Mouse (Mus musculus) thymus, adult 2 months (tissue): Measurements from ENCODE around the gene Zfp367. TPM values are rescaled to one million over a fixed set of nuclear protein-coding genes. Genes with fewer than 3 reads are reported as not detected.

Source experiments
- DNase-seq: peaks from one replicate; pipeline ENCODE4 v3.0.0; 2021
- H3K27ac ChIP-seq: fragments of 200-500 bp; 2 replicates; pipeline ENCODE4 v1.5.1; 2012; ENCODE audit warnings: low read length, control low read depth; ENCODE audit not compliant: control insufficient read depth, insufficient read depth
- H3K27me3 ChIP-seq: fragments of 200-500 bp; 2 replicates; pipeline ENCODE4 v1.6.1; 2012; ENCODE audit warnings: mild to moderate bottlenecking, low read length, moderate library complexity, mixed read lengths; ENCODE audit not compliant: control insufficient read depth, insufficient read depth
- H3K36me3 ChIP-seq: fragments of 200-500 bp; 2 replicates; pipeline ENCODE4 v1.6.1; 2012; ENCODE audit warnings: mild to moderate bottlenecking, low read length, moderate library complexity; ENCODE audit not compliant: control insufficient read depth, insufficient read depth
- H3K4me1 ChIP-seq: fragments of 200-500 bp; replicated peaks from 2 replicates; pipeline ENCODE4 v1.6.1; 2012; ENCODE audit warnings: low read length; ENCODE audit not compliant: control insufficient read depth, insufficient read depth
- H3K4me3 ChIP-seq: fragments of 200-500 bp; 2 replicates; pipeline ENCODE4 v1.5.1; 2012; ENCODE audit warnings: mild to moderate bottlenecking, low read length, control low read depth, moderate library complexity; ENCODE audit not compliant: control insufficient read depth, insufficient read depth
- CTCF ChIP-seq: fragments of 200-500 bp; IDR thresholded peaks from 2 replicates; pipeline ENCODE4 v1.5.1; 2012; ENCODE audit warnings: mild to moderate bottlenecking, control low read depth, low read length, moderate library complexity, borderline replicate concordance; ENCODE audit not compliant: control insufficient read depth, poor library complexity, insufficient read depth; ENCODE audit errors: extremely low read depth
- POLR2A ChIP-seq: fragments of 200-500 bp; IDR thresholded peaks from 2 replicates; pipeline ENCODE4 v1.6.1; 2012; ENCODE audit warnings: mild to moderate bottlenecking, low read length, control low read depth, moderate library complexity; ENCODE audit not compliant: control insufficient read depth, poor library complexity, insufficient read depth; ENCODE audit errors: extremely low read depth
- WGBS: fragments of 180-500 bp; shearing (Covaris S2); methylation state at CpG from one replicate; pipeline ENCODE4 v1.1.7; 2018; 5-methylcytosine and 5-hydroxymethylcytosine counted together
- polyA plus RNA-seq: library from polyadenylated mRNA; depleted of rRNA; stranded (reverse); fragments of >200 nt; gene quantifications from 2 replicates; pipeline ENCODE4 v1.2.3, GENCODE M21; 2012

Zfp367 gene
- polyA plus RNA-seq, 1 experiment, result 13.3 TPM

- H3K4me1 ChIP-seq, result no peaks in the 10 kb centered on the region
- DNase-seq, result no peak
- TF ChIP-seq POLR2A (no peak), CTCF (no peak)
- WGBS, result 89% methylated on average over 7 of the region's 7 CpGs
- H3K4me3 ChIP-seq, result no peak overlapping the region
- H3K27ac ChIP-seq, result no peak overlapping the region
- no peaks in the 10 kb centered on the region for H3K27me3 ChIP-seq
- no peaks in the 10 kb centered on the region for H3K36me3 ChIP-seq
Observed at GRCm38 (mm10) chr13:64185176-64185575, 32.2 kb upstream of the Zfp367 start.

DNA sequence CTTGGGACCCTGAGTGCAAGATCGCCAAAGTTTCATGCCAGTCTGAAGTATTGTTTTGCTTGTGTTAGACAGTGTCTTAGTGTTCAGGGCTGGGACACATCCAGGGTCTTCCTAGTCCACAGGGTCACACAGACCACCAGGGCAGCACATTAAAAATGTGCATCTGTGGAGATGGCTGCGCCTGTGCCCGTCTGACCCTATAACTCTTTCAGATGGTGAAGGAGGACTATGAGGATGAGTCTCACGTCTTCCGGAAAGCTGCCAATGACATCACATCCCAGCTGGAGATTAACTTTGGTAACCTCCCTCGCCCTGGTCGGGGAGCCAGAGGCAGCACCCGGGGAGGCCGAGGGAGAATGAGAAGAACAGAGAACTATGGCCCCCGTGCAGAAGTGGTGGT, 31.4 kb upstream of the Zfp367 start:
- no peaks in the 10 kb centered on the region for H3K27me3 ChIP-seq
- DNase-seq, result no peak
- H3K27ac ChIP-seq, result no peak overlapping the region
- TF ChIP-seq POLR2A, result no peak
- TF ChIP-seq CTCF, result no peak
- H3K4me1 ChIP-seq, result no peaks in the 10 kb centered on the region
- 97% methylated on average over 10 of the region's 10 CpGs for WGBS
- no peaks in the 10 kb centered on the region for H3K36me3 ChIP-seq
- no peak overlapping the region for H3K4me3 ChIP-seq

- no peak overlapping the region for H3K27ac ChIP-seq
- H3K4me3 ChIP-seq, result no peak overlapping the region
- WGBS, result 91% methylated on average over 4 of the region's 4 CpGs
- no peaks in the 10 kb centered on the region for H3K36me3 ChIP-seq
- no peaks in the 10 kb centered on the region for H3K4me1 ChIP-seq
- no peak for DNase-seq
- no peak for TF ChIP-seq POLR2A
- TF ChIP-seq CTCF, result no peak
- H3K27me3 ChIP-seq, result no peaks in the 10 kb centered on the region
Observed at GRCm38 (mm10) chr13:64183583-64183982, 30.6 kb upstream of the Zfp367 start.

DNA sequence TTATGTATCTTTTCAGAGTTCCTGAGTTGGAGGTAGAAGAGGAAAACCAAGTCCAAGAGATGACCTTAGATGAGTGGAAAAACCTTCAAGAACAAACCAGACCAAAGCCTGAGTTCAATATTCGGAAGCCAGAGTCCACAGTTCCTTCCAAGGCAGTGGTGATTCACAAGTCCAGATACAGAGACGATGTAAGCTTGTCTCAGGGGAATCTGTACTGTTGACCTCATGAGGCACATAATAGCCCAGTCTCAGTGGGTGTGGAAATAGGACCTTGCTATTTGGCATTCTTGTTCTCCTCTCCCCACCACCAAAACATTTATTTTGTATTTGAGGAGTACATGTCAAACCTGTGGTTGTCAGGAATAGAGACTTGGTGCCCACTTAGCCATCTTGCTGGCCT, 29.1 kb upstream of the Zfp367 start:
- no peak overlapping the region for H3K27ac ChIP-seq
- no peaks in the 10 kb centered on the region for H3K27me3 ChIP-seq
- 91% methylated on average over 2 of the region's 2 CpGs for whole genome bisulfite sequencing
- TF ChIP-seq POLR2A (no peak), CTCF (no peak)
- no peak overlapping the region for H3K4me3 ChIP-seq
- no peak for DNase-seq
- no peaks in the 10 kb centered on the region for H3K36me3 ChIP-seq
- H3K4me1 ChIP-seq, result no peaks in the 10 kb centered on the region

DNA sequence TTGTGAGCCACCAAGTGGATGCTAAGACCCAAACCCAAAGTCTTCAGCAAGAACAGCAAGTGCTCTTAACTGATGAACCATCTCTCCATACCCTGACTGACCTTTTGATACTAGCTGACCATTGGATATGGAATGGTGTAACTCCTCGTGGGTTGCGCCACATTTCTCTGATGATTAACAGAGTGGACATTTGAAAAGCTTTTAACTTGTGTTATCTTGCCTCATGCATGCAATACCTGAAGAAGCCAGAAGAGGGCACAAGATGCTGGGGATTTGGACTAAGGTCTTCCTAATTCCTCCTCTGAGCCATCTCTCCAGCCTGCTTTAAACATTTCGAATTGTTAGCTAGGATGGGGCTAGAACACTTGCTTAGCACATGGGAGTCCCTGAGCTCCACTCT, 27.9 kb upstream of the Zfp367 start:
- H3K4me3 ChIP-seq, result no peak overlapping the region
- no peak overlapping the region for H3K27ac ChIP-seq
- H3K4me1 ChIP-seq, result no peaks in the 10 kb centered on the region
- TF ChIP-seq POLR2A, result no peak
- TF ChIP-seq CTCF, result no peak
- 66% methylated on average over 3 of the region's 3 CpGs for WGBS
- no peaks in the 10 kb centered on the region for H3K36me3 ChIP-seq
- peak; percentile 56 for DNase-seq
- H3K27me3 ChIP-seq, result no peaks in the 10 kb centered on the region

GRCm38 (mm10) chr13:64180300-64180699, 27.3 kb upstream of the Zfp367 start:
- H3K36me3 ChIP-seq, result no peaks in the 10 kb centered on the region
- H3K4me3 ChIP-seq, result no peak overlapping the region
- TF ChIP-seq CTCF (no peak), POLR2A (no peak)
- no peaks in the 10 kb centered on the region for H3K4me1 ChIP-seq
- H3K27ac ChIP-seq, result no peak overlapping the region
- 84% methylated on average over 4 of the region's 4 CpGs for WGBS
- DNase-seq, result no peak
- H3K27me3 ChIP-seq, result no peaks in the 10 kb centered on the region
